Mouse (Mus musculus): ENCODE results near the gene Rufy2. TPM values are rescaled to one million over a fixed set of nuclear protein-coding genes. Genes with fewer than 3 reads are reported as not detected.

Rufy2 gene
- polyA plus RNA-seq, 1 experiment: 0.78 TPM

- no peak for TF ChIP-seq GATA1 (IDR thresholded peaks at IDR 0.05; ENCODE audit: low read length)
These were observed 79.8 kb downstream of the Rufy2 start, which contains the start of gene Pbld1 for GRCm38 (mm10) chr10:63059862-63060261. Pbld1 (plus strand) TSS chr10:63060162.

GRCm38 (mm10) chr10:63060406-63060805 lies 80.4 kb downstream of the Rufy2 start:
- TF ChIP-seq GATA1 (IDR thresholded peaks at IDR 0.05; ENCODE audit: low read length): no peak

- no peak for TF ChIP-seq GATA1 (IDR thresholded peaks at IDR 0.05; ENCODE audit: low read length)
These were observed 81.2 kb downstream of the Rufy2 start for GRCm38 (mm10) chr10:63061266-63061665.

GRCm38 (mm10) chr10:63062696-63063095 lies 82.7 kb downstream of the Rufy2 start:
- TF ChIP-seq GATA1 (IDR thresholded peaks at IDR 0.05; ENCODE audit: low read length): no peak

GRCm38 (mm10) chr10:63063365-63063764 lies 83.3 kb downstream of the Rufy2 start:
- TF ChIP-seq GATA1 (IDR thresholded peaks at IDR 0.05; ENCODE audit: low read length): no peak

GRCm38 (mm10) chr10:63064516-63064915 lies 84.5 kb downstream of the Rufy2 start:
- no peak for TF ChIP-seq GATA1 (IDR thresholded peaks at IDR 0.05; ENCODE audit: low read length)

- no peak for TF ChIP-seq GATA1 (IDR thresholded peaks at IDR 0.05; ENCODE audit: low read length)
These were observed 85.5 kb downstream of the Rufy2 start for GRCm38 (mm10) chr10:63065561-63065960.

- TF ChIP-seq GATA1 (IDR thresholded peaks at IDR 0.05; ENCODE audit: low read length): no peak
These were observed 86.0 kb downstream of the Rufy2 start for GRCm38 (mm10) chr10:63065988-63066387.

Other genes starting within 250 kb of the Rufy2 start
- gene Ccar1, start 187.9 kb upstream of the Rufy2 start, polyA plus RNA-seq (2012): 6.3 and 9.3 TPM in 2 replicates
- not detected in 2 replicates for gene Tet1, start 71.2 kb upstream of the Rufy2 start, polyA plus RNA-seq (2012)
- gene Slc25a16, start 59.6 kb upstream of the Rufy2 start, polyA plus RNA-seq (2012): 7.8 and 14.5 TPM in 2 replicates
- 8.3 and 9.7 TPM in 2 replicates for gene Dna2, start 33.2 kb upstream of the Rufy2 start, polyA plus RNA-seq (2012)
- gene Hnrnph3, start 44.0 kb downstream of the Rufy2 start, polyA plus RNA-seq (2012): 4.5 and 5.2 TPM in 2 replicates
- gene Pbld2, start 44.1 kb downstream of the Rufy2 start, polyA plus RNA-seq (2012): not detected in 2 replicates
- not detected in 2 replicates for gene Pbld1, start 79.9 kb downstream of the Rufy2 start, polyA plus RNA-seq (2012)
- not detected in 2 replicates for gene Atoh7, start 119.4 kb downstream of the Rufy2 start, polyA plus RNA-seq (2012)
- not detected in 2 replicates for gene Mypn, start 223.7 kb downstream of the Rufy2 start, polyA plus RNA-seq (2012)